Mouse (Mus musculus): ENCODE results near the gene Fbxw8. TPM values are rescaled to one million over a fixed set of nuclear protein-coding genes. Genes with fewer than 3 reads are reported as not detected.

Fbxw8 gene
- polyA plus RNA-seq, 1 experiment from 2014 or later, result 28.6 TPM

GRCm38 (mm10) chr5:118079839-118080250 is 75.4 kb downstream of the Fbxw8 start:
- H3K9ac ChIP-seq (ENCODE audit: low read depth, low read length), result no peak overlapping the region
- ATAC-seq (ENCODE audit: low FRiP score, low TSS enrichment), result 0 out of 2 replicates have a peak, but pooled peaks have one; percentile 34
- no peaks in the 10 kb centered on the region for H3K9me3 ChIP-seq (ENCODE audit: control insufficient read depth, low read length)
- no peak overlapping the region for H3K27ac ChIP-seq (ENCODE audit: low read depth, low read length)
- H3K27me3 ChIP-seq (ENCODE audit: control insufficient read depth, insufficient read depth, low read length), result no peaks in the 10 kb centered on the region
- no peak overlapping the region for H3K4me3 ChIP-seq (ENCODE audit: low read length)
- peaks cover 22% of the 10 kb centered on the region for H3K36me3 ChIP-seq (ENCODE audit: control insufficient read depth, insufficient read depth, low read length)
- no peak overlapping the region for H3K4me2 ChIP-seq (replicated peaks; ENCODE audit: low read depth, low read length)
- H3K4me1 ChIP-seq (ENCODE audit: control insufficient read depth, insufficient read depth, low read length), result peaks cover 7% of the 10 kb centered on the region
- WGBS, result 61% methylated on average over 11 of the region's 11 CpGs

- Histone ChIP-seq H3K36me3 (ENCODE audit: control insufficient read depth, insufficient read depth, low read length) (peaks cover 27% of the 10 kb centered on the region), H3K4me3 (ENCODE audit: low read length) (no peak overlapping the region), H3K27me3 (ENCODE audit: control insufficient read depth, insufficient read depth, low read length) (no peaks in the 10 kb centered on the region), H3K9ac (ENCODE audit: low read depth, low read length) (no peak overlapping the region), H3K27ac (ENCODE audit: low read depth, low read length) (no peak overlapping the region), H3K4me1 (ENCODE audit: control insufficient read depth, insufficient read depth, low read length) (peaks cover 7% of the 10 kb centered on the region), H3K4me2 (replicated peaks; ENCODE audit: low read depth, low read length) (no peak overlapping the region), H3K9me3 (ENCODE audit: control insufficient read depth, low read length) (no peaks in the 10 kb centered on the region)
- 79% methylated on average over 6 of the region's 6 CpGs for whole genome bisulfite sequencing
- no peak for ATAC-seq (ENCODE audit: low FRiP score, low TSS enrichment)
These were observed 75.9 kb downstream of the Fbxw8 start for GRCm38 (mm10) chr5:118079354-118079753.

- ATAC-seq (ENCODE audit: low FRiP score, low TSS enrichment), result no peak
- H3K36me3 ChIP-seq (ENCODE audit: control insufficient read depth, insufficient read depth, low read length), result peaks cover 35% of the 10 kb centered on the region
These were observed 76.7 kb downstream of the Fbxw8 start for GRCm38 (mm10) chr5:118078550-118078949.

GRCm38 (mm10) chr5:118076721-118077592 is 78.3 kb downstream of the Fbxw8 start:
- Histone ChIP-seq H3K9ac (ENCODE audit: low read depth, low read length) (no peak overlapping the region), H3K9me3 (ENCODE audit: control insufficient read depth, low read length) (no peaks in the 10 kb centered on the region), H3K27me3 (ENCODE audit: control insufficient read depth, insufficient read depth, low read length) (no peaks in the 10 kb centered on the region), H3K36me3 (ENCODE audit: control insufficient read depth, insufficient read depth, low read length) (peaks cover 47% of the 10 kb centered on the region), H3K4me1 (ENCODE audit: control insufficient read depth, insufficient read depth, low read length) (no peaks in the 10 kb centered on the region), H3K4me2 (replicated peaks; ENCODE audit: low read depth, low read length) (no peak overlapping the region), H3K4me3 (ENCODE audit: low read length) (no peak overlapping the region), H3K27ac (ENCODE audit: low read depth, low read length) (no peak overlapping the region)
- ATAC-seq (ENCODE audit: low FRiP score, low TSS enrichment), result no peak
- 89% methylated on average over 15 of the region's 15 CpGs for WGBS

More at GRCm38 (mm10) chr5:118078550-118078949, 76.7 kb downstream of the Fbxw8 start:
- Histone ChIP-seq H3K9ac (ENCODE audit: low read depth, low read length) (no peak overlapping the region), H3K27me3 (ENCODE audit: control insufficient read depth, insufficient read depth, low read length) (no peaks in the 10 kb centered on the region), H3K27ac (ENCODE audit: low read depth, low read length) (no peak overlapping the region), H3K9me3 (ENCODE audit: control insufficient read depth, low read length) (no peaks in the 10 kb centered on the region), H3K4me1 (ENCODE audit: control insufficient read depth, insufficient read depth, low read length) (0 out of 2 replicates have a peak, but pooled peaks cover 2% of the 10 kb centered on the region), H3K4me2 (replicated peaks; ENCODE audit: low read depth, low read length) (no peak overlapping the region), H3K4me3 (ENCODE audit: low read length) (no peak overlapping the region)
- WGBS, result 80% methylated on average over 6 of the region's 6 CpGs

GRCm38 (mm10) chr5:118073213-118073773 is 82.0 kb downstream of the Fbxw8 start:
- Histone ChIP-seq H3K4me2 (replicated peaks; ENCODE audit: low read depth, low read length) (no peak overlapping the region), H3K27ac (ENCODE audit: low read depth, low read length) (no peak overlapping the region), H3K4me1 (ENCODE audit: control insufficient read depth, insufficient read depth, low read length) (no peaks in the 10 kb centered on the region), H3K9ac (ENCODE audit: low read depth, low read length) (no peak overlapping the region), H3K9me3 (ENCODE audit: control insufficient read depth, low read length) (no peaks in the 10 kb centered on the region), H3K4me3 (ENCODE audit: low read length) (no peak overlapping the region), H3K27me3 (ENCODE audit: control insufficient read depth, insufficient read depth, low read length) (no peaks in the 10 kb centered on the region), H3K36me3 (ENCODE audit: control insufficient read depth, insufficient read depth, low read length) (peaks cover 61% of the 10 kb centered on the region)
- WGBS, result 93% methylated on average over 15 of the region's 15 CpGs
- ATAC-seq (ENCODE audit: low FRiP score, low TSS enrichment), result no peak

GRCm38 (mm10) chr5:118071766-118072165 is 83.5 kb downstream of the Fbxw8 start:
- Histone ChIP-seq H3K27ac (ENCODE audit: low read depth, low read length) (no peak overlapping the region), H3K36me3 (ENCODE audit: control insufficient read depth, insufficient read depth, low read length) (peaks cover 66% of the 10 kb centered on the region), H3K9me3 (ENCODE audit: control insufficient read depth, low read length) (no peaks in the 10 kb centered on the region), H3K4me3 (ENCODE audit: low read length) (no peak overlapping the region), H3K4me2 (replicated peaks; ENCODE audit: low read depth, low read length) (no peak overlapping the region), H3K4me1 (ENCODE audit: control insufficient read depth, insufficient read depth, low read length) (no peaks in the 10 kb centered on the region), H3K27me3 (ENCODE audit: control insufficient read depth, insufficient read depth, low read length) (no peaks in the 10 kb centered on the region), H3K9ac (ENCODE audit: low read depth, low read length) (no peak overlapping the region)
- 60% methylated on average over 5 of the region's 5 CpGs for WGBS
- ATAC-seq (ENCODE audit: low FRiP score, low TSS enrichment), result no peak

- H3K36me3 ChIP-seq (ENCODE audit: control insufficient read depth, insufficient read depth, low read length), result peaks cover 56% of the 10 kb centered on the region
- H3K9me3 ChIP-seq (ENCODE audit: control insufficient read depth, low read length), result no peaks in the 10 kb centered on the region
- H3K27ac ChIP-seq (ENCODE audit: low read depth, low read length), result no peak overlapping the region
- no peaks in the 10 kb centered on the region for H3K4me1 ChIP-seq (ENCODE audit: control insufficient read depth, insufficient read depth, low read length)
- peak; percentile 29; the same call in 1 of the 2 replicates for ATAC-seq (ENCODE audit: low FRiP score, low TSS enrichment)
- H3K27me3 ChIP-seq (ENCODE audit: control insufficient read depth, insufficient read depth, low read length), result no peaks in the 10 kb centered on the region
- whole genome bisulfite sequencing, result 39% methylated on average over 9 of the region's 9 CpGs
- no peak overlapping the region for H3K4me3 ChIP-seq (ENCODE audit: low read length)
- no peak overlapping the region for H3K9ac ChIP-seq (ENCODE audit: low read depth, low read length)
- no peak overlapping the region for H3K4me2 ChIP-seq (replicated peaks; ENCODE audit: low read depth, low read length)
These were observed 85.9 kb downstream of the Fbxw8 start for GRCm38 (mm10) chr5:118069315-118069714.

GRCm38 (mm10) chr5:118067984-118068494 is 87.2 kb downstream of the Fbxw8 start:
- no peak for ATAC-seq (ENCODE audit: low FRiP score, low TSS enrichment)
- Histone ChIP-seq H3K4me2 (replicated peaks; ENCODE audit: low read depth, low read length) (no peak overlapping the region), H3K27me3 (ENCODE audit: control insufficient read depth, insufficient read depth, low read length) (no peaks in the 10 kb centered on the region), H3K9me3 (ENCODE audit: control insufficient read depth, low read length) (no peaks in the 10 kb centered on the region), H3K4me3 (ENCODE audit: low read length) (no peak overlapping the region), H3K9ac (ENCODE audit: low read depth, low read length) (no peak overlapping the region), H3K4me1 (ENCODE audit: control insufficient read depth, insufficient read depth, low read length) (0 out of 2 replicates have a peak, but pooled peaks cover 3% of the 10 kb centered on the region), H3K27ac (ENCODE audit: low read depth, low read length) (no peak overlapping the region), H3K36me3 (ENCODE audit: control insufficient read depth, insufficient read depth, low read length) (peaks cover 47% of the 10 kb centered on the region)
- 89% methylated on average over 9 of the region's 9 CpGs for WGBS

GRCm38 (mm10) chr5:118067572-118067971 is 87.7 kb downstream of the Fbxw8 start:
- peaks cover 43% of the 10 kb centered on the region for H3K36me3 ChIP-seq (ENCODE audit: control insufficient read depth, insufficient read depth, low read length)
- no peak for ATAC-seq (ENCODE audit: low FRiP score, low TSS enrichment)
- H3K4me3 ChIP-seq (ENCODE audit: low read length), result no peak overlapping the region
- H3K4me2 ChIP-seq (replicated peaks; ENCODE audit: low read depth, low read length), result no peak overlapping the region
- no peak overlapping the region for H3K27ac ChIP-seq (ENCODE audit: low read depth, low read length)
- H3K9ac ChIP-seq (ENCODE audit: low read depth, low read length), result no peak overlapping the region
- 70% methylated on average over 4 of the region's 4 CpGs for WGBS
- no peaks in the 10 kb centered on the region for H3K9me3 ChIP-seq (ENCODE audit: control insufficient read depth, low read length)
- H3K27me3 ChIP-seq (ENCODE audit: control insufficient read depth, insufficient read depth, low read length), result no peaks in the 10 kb centered on the region
- 0 out of 2 replicates have a peak, but pooled peaks cover 3% of the 10 kb centered on the region for H3K4me1 ChIP-seq (ENCODE audit: control insufficient read depth, insufficient read depth, low read length)

All from kidney, embryonic 14.5 days (tissue).